Mouse (Mus musculus): ENCODE measurements around the gene Prpf8. TPM values are rescaled to one million over a fixed set of nuclear protein-coding genes. Genes with fewer than 3 reads are reported as not detected.

Gene Prpf8
- polyA plus RNA-seq, 1 experiment: 35.1 TPM

GRCm38 (mm10) chr11:75536255-75537024 lies 49.8 kb downstream of the Prpf8 start:
- H3K9me3 ChIP-seq: no peaks in the 10 kb centered on the region
- peak overlapping the region; percentile 52 for H3K4me3 ChIP-seq (replicated peaks)
- H3K4me1 ChIP-seq: peaks cover 90% of the 10 kb centered on the region
- no peak for TF ChIP-seq GATA1 (IDR thresholded peaks at IDR 0.05; ENCODE audit: borderline replicate concordance, low read length)
- TF ChIP-seq FLI1 (IDR thresholded peaks at IDR 0.05; ENCODE audit: low read length): no peak
- H3K27me3 ChIP-seq (replicated peaks): no peaks in the 10 kb centered on the region
- peaks cover 65% of the 10 kb centered on the region for H3K36me3 ChIP-seq (replicated peaks; ENCODE audit: low read length)

GRCm38 (mm10) chr11:75537025-75537414 lies 50.4 kb downstream of the Prpf8 start:
- peaks cover 71% of the 10 kb centered on the region for H3K36me3 ChIP-seq (replicated peaks; ENCODE audit: low read length)
- peak overlapping the region; percentile 69 for H3K4me3 ChIP-seq (replicated peaks)
- H3K9me3 ChIP-seq: no peaks in the 10 kb centered on the region
- H3K4me1 ChIP-seq: peaks cover 96% of the 10 kb centered on the region
- TF ChIP-seq GATA1 (IDR thresholded peaks at IDR 0.05; ENCODE audit: borderline replicate concordance, low read length) (no peak), FLI1 (IDR thresholded peaks at IDR 0.05; ENCODE audit: low read length) (no peak)
- no peaks in the 10 kb centered on the region for H3K27me3 ChIP-seq (replicated peaks)

- TF ChIP-seq GATA1 (IDR thresholded peaks at IDR 0.05; ENCODE audit: borderline replicate concordance, low read length): no peak
- no peak for TF ChIP-seq FLI1 (IDR thresholded peaks at IDR 0.05; ENCODE audit: low read length)
- Histone ChIP-seq H3K27me3 (replicated peaks) (no peaks in the 10 kb centered on the region), H3K9me3 (no peaks in the 10 kb centered on the region), H3K4me3 (replicated peaks) (peak overlapping the region; percentile 86), H3K4me1 (peaks cover 96% of the 10 kb centered on the region), H3K36me3 (replicated peaks; ENCODE audit: low read length) (peaks cover 77% of the 10 kb centered on the region)
Measured at GRCm38 (mm10) chr11:75537491-75538183, 51.0 kb downstream of the Prpf8 start.

GRCm38 (mm10) chr11:75538184-75538969 lies 51.8 kb downstream of the Prpf8 start:
- Histone ChIP-seq H3K4me3 (replicated peaks) (peak overlapping the region; percentile 86), H3K27me3 (replicated peaks) (no peaks in the 10 kb centered on the region), H3K4me1 (peaks cover 96% of the 10 kb centered on the region), H3K36me3 (replicated peaks; ENCODE audit: low read length) (peaks cover 85% of the 10 kb centered on the region), H3K9me3 (no peaks in the 10 kb centered on the region)
- TF ChIP-seq FLI1 (IDR thresholded peaks at IDR 0.05; ENCODE audit: low read length) (no peak), GATA1 (IDR thresholded peaks at IDR 0.05; ENCODE audit: borderline replicate concordance, low read length) (no peak)

- Histone ChIP-seq H3K4me1 (peaks cover 91% of the 10 kb centered on the region), H3K4me3 (replicated peaks) (no peak overlapping the region), H3K27me3 (replicated peaks) (no peaks in the 10 kb centered on the region), H3K36me3 (replicated peaks; ENCODE audit: low read length) (peaks cover 90% of the 10 kb centered on the region), H3K9me3 (no peaks in the 10 kb centered on the region)
- TF ChIP-seq GATA1 (IDR thresholded peaks at IDR 0.05; ENCODE audit: borderline replicate concordance, low read length) (no peak), FLI1 (IDR thresholded peaks at IDR 0.05; ENCODE audit: low read length) (no peak)
Measured at GRCm38 (mm10) chr11:75538970-75539299, 52.3 kb downstream of the Prpf8 start.

- Histone ChIP-seq H3K4me1 (peaks cover 91% of the 10 kb centered on the region), H3K9me3 (no peaks in the 10 kb centered on the region), H3K36me3 (replicated peaks; ENCODE audit: low read length) (peaks cover 95% of the 10 kb centered on the region), H3K27me3 (replicated peaks) (no peaks in the 10 kb centered on the region), H3K4me3 (replicated peaks) (peak overlapping the region; percentile 78)
- TF ChIP-seq GATA1 (IDR thresholded peaks at IDR 0.05; ENCODE audit: borderline replicate concordance, low read length): no peak
Measured at GRCm38 (mm10) chr11:75540209-75540608, 53.6 kb downstream of the Prpf8 start.

GRCm38 (mm10) chr11:75540710-75541581 lies 54.3 kb downstream of the Prpf8 start:
- Histone ChIP-seq H3K4me3 (replicated peaks) (peak overlapping the region; percentile 84), H3K4me1 (peaks cover 91% of the 10 kb centered on the region), H3K36me3 (replicated peaks; ENCODE audit: low read length) (peaks cover 95% of the 10 kb centered on the region), H3K27me3 (replicated peaks) (no peaks in the 10 kb centered on the region), H3K9me3 (no peaks in the 10 kb centered on the region)
- TF ChIP-seq FLI1 (IDR thresholded peaks at IDR 0.05; ENCODE audit: low read length) (no peak), GATA1 (IDR thresholded peaks at IDR 0.05; ENCODE audit: borderline replicate concordance, low read length) (no peak)

GRCm38 (mm10) chr11:75544713-75545112 lies 58.1 kb downstream of the Prpf8 start:
- no peak overlapping the region for H3K4me3 ChIP-seq (replicated peaks)
- H3K9me3 ChIP-seq: no peaks in the 10 kb centered on the region
- H3K27me3 ChIP-seq (replicated peaks): no peaks in the 10 kb centered on the region
- no peak for TF ChIP-seq GATA1 (IDR thresholded peaks at IDR 0.05; ENCODE audit: borderline replicate concordance, low read length)
- no peak for TF ChIP-seq FLI1 (IDR thresholded peaks at IDR 0.05; ENCODE audit: low read length)
- H3K36me3 ChIP-seq (replicated peaks; ENCODE audit: low read length): peaks cover 96% of the 10 kb centered on the region
- peaks cover 83% of the 10 kb centered on the region for H3K4me1 ChIP-seq

GRCm38 (mm10) chr11:75546057-75546456 lies 59.4 kb downstream of the Prpf8 start:
- peaks cover 81% of the 10 kb centered on the region for H3K4me1 ChIP-seq

More at GRCm38 (mm10) chr11:75546057-75546456, 59.4 kb downstream of the Prpf8 start:
- TF ChIP-seq FLI1 (IDR thresholded peaks at IDR 0.05; ENCODE audit: low read length) (no peak), GATA1 (IDR thresholded peaks at IDR 0.05; ENCODE audit: borderline replicate concordance, low read length) (no peak)
- H3K27me3 ChIP-seq (replicated peaks): no peaks in the 10 kb centered on the region
- no peaks in the 10 kb centered on the region for H3K9me3 ChIP-seq
- H3K4me3 ChIP-seq (replicated peaks): peak overlapping the region; percentile 5
- peaks cover 97% of the 10 kb centered on the region for H3K36me3 ChIP-seq (replicated peaks; ENCODE audit: low read length)
